Mouse (Mus musculus): ENCODE data around the gene 1110059G10Rik. TPM values are rescaled to one million over a fixed set of nuclear protein-coding genes. Genes with fewer than 3 reads are reported as not detected.

The 1110059G10Rik gene
- total RNA-seq (2012; rRNA removed) (7.5 and 8.7 TPM in 2 replicates), polyA plus RNA-seq (2012; ENCODE audit: insufficient read depth in 1 of 2, insufficient read length in 2 of 2, low read depth in 1 of 2, low replicate concordance in 2 of 2, missing spikeins in 1 of 2) (10 to 100 TPM in 1 of 2 experiments, not detected in 1; 20.9 TPM)

DNA sequence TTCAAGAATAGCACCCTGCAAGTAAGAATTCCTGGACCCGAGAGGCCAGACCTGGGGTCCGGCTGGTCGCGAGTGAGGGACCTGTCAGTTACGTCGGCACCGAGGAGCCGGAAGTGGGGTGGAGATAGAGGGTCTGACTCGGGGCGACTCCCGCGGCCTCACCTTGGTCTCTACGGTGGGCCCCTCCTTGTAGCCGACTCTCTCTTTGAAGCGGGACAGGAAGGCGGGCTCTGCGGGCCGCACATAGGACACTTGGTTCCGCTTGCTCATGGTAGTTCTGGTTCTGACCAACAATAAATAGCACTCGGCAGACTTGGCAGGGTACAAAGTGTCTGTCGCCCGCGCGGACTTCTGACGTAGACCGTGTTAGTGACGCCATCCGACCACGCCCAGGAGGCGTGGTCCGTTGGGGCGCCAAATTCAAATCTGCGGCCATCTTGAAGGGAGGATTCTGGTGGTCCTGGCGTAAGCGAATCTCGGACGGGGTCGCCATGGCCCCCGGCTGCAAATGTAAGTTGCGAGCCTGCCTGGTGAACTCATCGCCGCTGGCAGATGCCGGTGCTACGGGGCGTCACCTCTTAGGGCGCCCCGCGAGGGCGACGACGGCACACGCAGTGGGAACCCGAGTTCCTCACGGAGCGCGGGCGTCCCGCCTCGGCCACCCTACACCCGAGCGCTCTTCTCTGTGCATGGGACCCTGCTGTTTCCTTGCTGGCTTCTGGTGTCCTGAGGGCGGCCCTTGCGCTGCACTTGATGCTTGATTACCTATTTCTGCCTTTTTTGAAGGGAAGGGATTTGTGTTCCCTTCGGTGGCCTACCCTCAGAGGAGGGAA, at the start of gene 1110059G10Rik, which contains the start of gene Kif15:
TSS of gene 1110059G10Rik (minus strand) at position 358 of the 833 bp plus-strand sequence.
TSS of gene Kif15 (plus strand) at position 404 of the 833 bp plus-strand sequence.
- H3K79me2 ChIP-seq (ENCODE audit: control insufficient read depth, insufficient read depth, low read length, poor library complexity): peaks cover 49% of the 10 kb centered on the region
- peaks cover 4 to 7% of the 10 kb centered on the region in 2 experiments; a peak in 2 of 4 replicates for H3K4me1 ChIP-seq (ENCODE audit: control insufficient read depth in 1 of 2, insufficient read depth in 2 of 2, low read length in 2 of 2)
- peak within 1 kb of the TSS; percentile 77 to 99 for H3K4me3 ChIP-seq (ENCODE audit: control insufficient read depth in 1 of 2, insufficient read depth in 1 of 2, low read depth in 2 of 2, low read length in 2 of 2)
- DNase-seq (ENCODE audit: low read depth, low spot score): peak; percentile 97
- peak within 1 kb of the TSS; percentile 91 for H3K27ac ChIP-seq (ENCODE audit: control insufficient read depth, low read depth, low read length)
- H3K27me3 ChIP-seq (ENCODE audit: control insufficient read depth in 1 of 2, insufficient read depth in 2 of 2, low read length in 2 of 2): no peaks in the 10 kb centered on the region
- no peaks in the 10 kb centered on the region for H3K9me3 ChIP-seq (replicated peaks; ENCODE audit: insufficient read depth, low read length)
- H3K9ac ChIP-seq (ENCODE audit: control insufficient read depth, low read depth, low read length, poor library complexity, severe bottlenecking): peak within 1 kb of the TSS; percentile 98
- peaks cover 0 to 30% of the 10 kb centered on the region in 2 experiments; a peak in 3 of 4 replicates for H3K36me3 ChIP-seq (ENCODE audit: control insufficient read depth in 1 of 2, insufficient read depth in 2 of 2, low read length in 2 of 2)
- peak; percentile 79 for TF ChIP-seq NELFE (IDR thresholded peaks at IDR 0.05; ENCODE audit: low read depth, low read length)
- no peak for TF ChIP-seq SMC3 (IDR thresholded peaks at IDR 0.05; ENCODE audit: low read depth, low read length)
- TF ChIP-seq CHD2 (IDR thresholded peaks at IDR 0.05; ENCODE audit: low read length): no peak
- TF ChIP-seq ZKSCAN1 (IDR thresholded peaks at IDR 0.05; ENCODE audit: low read depth, low read length): no peak
- no peak; the same call in 1 of the 2 replicates for TF ChIP-seq MAZ (IDR thresholded peaks at IDR 0.05; ENCODE audit: low read depth, low read length)
- TF ChIP-seq CTCF (IDR thresholded peaks at IDR 0.05 in 2 of 3, conservative IDR thresholded peaks at IDR 0.05 in 1 of 3; ENCODE audit: control insufficient read depth in 1 of 3, insufficient read depth in 1 of 3, low read depth in 2 of 3, low read length in 3 of 3, poor library complexity in 1 of 3, severe bottlenecking in 1 of 3): no peak
- TF ChIP-seq USF1 (IDR thresholded peaks at IDR 0.05; ENCODE audit: low read depth, low read length): no peak
- peak; percentile 78 for TF ChIP-seq TBP (IDR thresholded peaks at IDR 0.05; ENCODE audit: low read depth, low read length)
- TF ChIP-seq RCOR1 (IDR thresholded peaks at IDR 0.05; ENCODE audit: low read depth, low read length): no peak
- TF ChIP-seq KAT2A (conservative IDR thresholded peaks at IDR 0.05; ENCODE audit: low read depth, low read length): no peak; the same call in 1 of the 2 replicates
- peak; percentile 97 for TF ChIP-seq E2F4 (IDR thresholded peaks at IDR 0.05; ENCODE audit: borderline replicate concordance, low read depth, low read length)
- no peak for TF ChIP-seq CHD1 (IDR thresholded peaks at IDR 0.05; ENCODE audit: low read depth, low read length)
- TF ChIP-seq ETS1 (IDR thresholded peaks at IDR 0.05; ENCODE audit: low read depth, low read length): 0 out of 2 replicates have a peak, but pooled peaks have one; percentile 5
- no peak for TF ChIP-seq ZNF384 (IDR thresholded peaks at IDR 0.05; ENCODE audit: low read depth, low read length)
- no peak for TF ChIP-seq EP300 (IDR thresholded peaks at IDR 0.05; ENCODE audit: low read depth in 1 of 2, low read length in 2 of 2)
- no peak for TF ChIP-seq NRF1 (IDR thresholded peaks at IDR 0.05; ENCODE audit: insufficient read depth, low read depth, low read length, poor library complexity, severe bottlenecking)
- peak; percentile 61 for TF ChIP-seq POLR2AphosphoS2 (IDR thresholded peaks at IDR 0.05; ENCODE audit: low read length)
- TF ChIP-seq POLR2A (IDR thresholded peaks at IDR 0.05; ENCODE audit: control insufficient read depth in 1 of 2, insufficient read depth in 1 of 2, low read depth in 1 of 2, low read length in 2 of 2, poor library complexity in 1 of 2): peak; percentile 47 to 91
- 0 out of 2 replicates have a peak, but pooled peaks have one; percentile 38 for TF ChIP-seq TCF12 (IDR thresholded peaks at IDR 0.05; ENCODE audit: low read depth, low read length)
- no peak for TF ChIP-seq GATA1 (IDR thresholded peaks at IDR 0.05; ENCODE audit: low read depth, low read length)
- TF ChIP-seq MYC (IDR thresholded peaks at IDR 0.05; ENCODE audit: low read depth, low read length): no peak; the same call in 1 of the 2 replicates
- no peak for TF ChIP-seq MEF2A (IDR thresholded peaks at IDR 0.05; ENCODE audit: extremely low read depth, insufficient replicate concordance, low read depth, low read length, poor library complexity, severe bottlenecking)
- no peak for TF ChIP-seq MYB (IDR thresholded peaks at IDR 0.05; ENCODE audit: low read depth, low read length)
- no peak for TF ChIP-seq TAL1 (IDR thresholded peaks at IDR 0.05; ENCODE audit: low read length)
- peak; percentile 85 for TF ChIP-seq SIN3A (IDR thresholded peaks at IDR 0.05; ENCODE audit: low read length)
- no peak for TF ChIP-seq RAD21 (IDR thresholded peaks at IDR 0.05; ENCODE audit: low read depth, low read length)
- peak; percentile 90 for TF ChIP-seq HCFC1 (IDR thresholded peaks at IDR 0.05; ENCODE audit: low read depth, low read length)
- TF ChIP-seq BHLHE40 (IDR thresholded peaks at IDR 0.05; ENCODE audit: borderline replicate concordance, low read depth, low read length): no peak
- no peak for TF ChIP-seq GABPA (IDR thresholded peaks at IDR 0.05; ENCODE audit: low read depth, low read length)
- TF ChIP-seq UBTF (IDR thresholded peaks at IDR 0.05; ENCODE audit: borderline replicate concordance, insufficient read depth, low read depth, low read length): peak; percentile 57; the same call in 1 of the 2 replicates
- TF ChIP-seq USF2 (IDR thresholded peaks at IDR 0.05; ENCODE audit: borderline replicate concordance in 1 of 2, insufficient read depth in 1 of 2, low read depth in 1 of 2, low read length in 2 of 2): no peak
- TF ChIP-seq MAX (IDR thresholded peaks at IDR 0.05; ENCODE audit: low read length): peak; percentile 53
- TF ChIP-seq MXI1 (IDR thresholded peaks at IDR 0.05; ENCODE audit: low read depth, low read length): peak; percentile 83
- no peak for TF ChIP-seq ZC3H11A (IDR thresholded peaks at IDR 0.05; ENCODE audit: low read depth, low read length)
- TF ChIP-seq ELF1 (IDR thresholded peaks at IDR 0.05; ENCODE audit: low read depth, low read length): peak; percentile 80

Measured in MEL (cell line).